Mouse (Mus musculus): ENCODE measurements at regions not wholly inside any gene's neighbourhood (a gene's known extent, or its start where the extent isn't known, plus 50 kb on each side); places are given as distances from the start of the nearest gene placed in this dataset.

GRCm38 (mm10) chr11:82668026-82668425 is 96.1 kb downstream of the Cct6b start:
- DNase-seq (ENCODE audit: low spot score) = no peak

- no peak for DNase-seq (ENCODE audit: low spot score)
Measured at GRCm38 (mm10) chr11:82664076-82664475, 100.0 kb downstream of the Cct6b start.

- no peak for DNase-seq (ENCODE audit: low spot score)
Measured at GRCm38 (mm10) chr11:82662086-82662485, 102.0 kb downstream of the Cct6b start.

DNA sequence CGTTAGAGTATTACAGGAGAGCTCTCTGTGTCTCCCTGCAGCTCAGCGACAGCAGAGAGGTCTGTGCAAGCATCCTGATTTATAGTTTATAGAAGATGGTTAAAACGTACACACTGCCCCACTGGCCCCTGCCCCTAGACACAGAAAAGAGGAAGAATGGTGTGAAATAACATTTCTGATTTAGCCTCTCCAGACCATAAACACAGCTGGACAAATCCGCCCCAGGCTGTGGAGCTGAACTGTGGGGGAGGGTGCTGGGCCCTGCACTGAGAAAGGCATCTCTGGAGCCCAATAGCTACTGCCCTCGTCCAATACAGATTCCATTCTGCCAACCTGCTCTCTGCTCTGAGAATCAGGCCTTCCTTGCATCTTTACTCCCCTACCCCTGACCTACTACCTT is 112.4 kb downstream of the Cct6b start:
- no peak for DNase-seq (ENCODE audit: low spot score)

DNA sequence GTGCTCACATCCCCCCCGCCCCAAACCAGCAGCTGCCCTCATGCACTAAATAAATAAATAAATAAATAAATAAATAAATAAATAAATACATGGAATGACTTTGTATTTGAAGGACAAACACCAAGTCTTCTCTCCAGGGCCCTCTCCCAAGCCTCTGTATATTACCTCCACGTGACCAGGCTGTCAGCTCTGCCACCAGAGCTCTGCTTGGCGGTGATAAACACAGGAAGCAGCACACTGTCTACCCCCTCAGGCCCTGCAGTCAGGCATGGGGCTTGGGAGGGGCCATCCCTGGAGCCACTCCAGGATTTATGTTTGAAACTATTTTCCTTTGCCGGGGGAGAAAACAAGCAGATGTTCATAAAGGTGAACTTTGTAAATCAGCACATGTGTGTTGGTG is 125.6 kb downstream of the Cct6b start:
- no peak for DNase-seq (ENCODE audit: low spot score)

GRCm38 (mm10) chr11:82632191-82632590 is 131.9 kb downstream of the Cct6b start:
- DNase-seq (ENCODE audit: low spot score) = no peak

- no peak for DNase-seq (ENCODE audit: low spot score)
Measured at GRCm38 (mm10) chr11:82631387-82631786, 132.7 kb downstream of the Cct6b start.

DNA sequence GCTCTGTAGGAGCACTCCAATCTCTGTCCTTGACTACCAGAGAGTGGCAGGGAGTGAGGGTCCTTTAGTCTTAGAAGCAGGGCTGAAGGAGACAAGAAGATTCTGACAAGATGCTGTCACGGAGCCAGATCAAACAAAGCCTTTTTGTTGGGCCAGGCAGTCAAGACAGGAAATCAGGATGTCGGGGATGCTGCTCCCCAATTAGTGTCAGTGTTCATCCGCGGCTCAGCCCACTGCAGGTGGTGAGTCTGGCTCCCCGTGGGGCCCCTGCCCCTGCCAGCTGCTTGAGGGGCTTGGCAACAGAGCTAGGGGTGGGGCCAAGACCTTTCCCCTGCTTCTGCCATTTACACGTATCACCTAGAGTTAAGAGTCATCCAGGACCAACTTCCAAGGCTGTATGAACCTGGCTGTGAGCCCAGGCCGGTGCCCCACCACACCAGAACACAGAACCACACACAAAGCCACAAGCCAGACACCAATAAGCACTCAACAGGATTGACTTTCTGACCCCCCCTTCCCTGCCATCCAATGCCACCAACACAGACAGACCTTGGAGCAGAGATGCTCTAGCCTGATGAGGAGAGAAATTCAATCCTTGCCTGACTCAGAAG is 137.5 kb downstream of the Cct6b start:
- DNase-seq (ENCODE audit: low spot score) = no peak

GRCm38 (mm10) chr11:82621061-82621460 is 143.1 kb downstream of the Cct6b start:
- DNase-seq (ENCODE audit: low spot score) = no peak

DNA sequence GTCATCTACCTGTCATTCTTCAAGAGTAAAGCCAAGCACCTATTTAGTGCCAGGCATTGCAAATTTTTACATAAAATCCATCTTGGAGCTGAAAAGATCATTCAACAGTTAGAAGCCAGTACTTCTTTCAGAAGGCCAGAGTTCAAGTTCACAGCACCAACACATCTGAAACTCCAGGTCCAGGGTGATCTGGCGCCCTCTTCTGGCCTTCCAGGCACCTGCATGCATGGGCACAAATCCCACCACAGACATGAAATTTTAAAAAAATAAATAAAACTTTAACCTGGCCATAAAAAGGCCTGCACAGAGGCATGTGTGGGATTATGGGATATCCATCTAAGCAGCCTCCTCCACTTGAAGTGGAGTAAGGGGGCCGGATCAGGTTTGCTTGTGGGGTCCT is 144.7 kb downstream of the Cct6b start:
- DNase-seq (ENCODE audit: low spot score) = no peak

- no peak for DNase-seq (ENCODE audit: low spot score)
Measured at GRCm38 (mm10) chr11:82618457-82618856, 145.7 kb downstream of the Cct6b start.

GRCm38 (mm10) chr11:82616856-82617255 is 147.3 kb downstream of the Cct6b start:
- DNase-seq (ENCODE audit: low spot score) = no peak

DNA sequence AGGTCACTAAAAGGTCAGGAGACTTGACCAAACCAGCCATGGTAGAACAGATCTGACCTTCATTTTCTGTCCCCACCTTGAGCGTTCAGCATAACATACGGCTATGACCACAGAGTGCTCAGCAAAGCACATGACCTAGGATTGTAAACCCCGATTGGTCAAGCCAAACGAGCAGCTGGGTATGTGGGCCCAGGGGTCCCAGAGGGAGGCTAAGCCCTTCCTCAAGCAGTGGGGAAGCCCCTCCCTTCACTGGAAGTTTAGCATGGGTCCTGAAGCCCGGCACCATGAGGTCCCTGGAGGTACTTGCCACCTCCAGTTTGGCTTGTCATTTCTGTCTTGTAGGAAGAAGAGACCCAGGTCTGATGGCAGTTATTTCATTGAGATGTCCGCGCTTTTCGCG is 149.8 kb downstream of the Cct6b start:
- no peak for DNase-seq (ENCODE audit: low spot score)

DNA sequence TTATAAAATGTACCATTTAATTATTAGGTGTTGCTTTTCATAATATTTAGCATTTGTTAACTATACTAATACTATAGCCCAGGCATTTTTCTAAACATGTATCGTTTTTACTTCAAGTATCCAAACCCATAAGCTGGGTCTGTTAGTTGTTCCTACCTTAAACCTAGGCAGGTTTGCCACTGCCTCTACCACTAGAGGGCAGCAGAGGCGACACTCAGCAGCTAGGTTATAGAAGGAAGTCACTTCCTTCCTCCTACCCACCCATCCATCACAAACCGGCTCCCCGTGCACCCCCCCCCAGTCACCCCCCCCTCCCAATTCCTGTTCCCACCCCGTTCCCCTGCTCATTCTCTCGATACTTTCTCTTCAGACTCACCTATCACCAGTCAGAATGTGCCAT is 150.6 kb downstream of the Cct6b start:
- peak; percentile 27 for DNase-seq (ENCODE audit: low spot score)

- no peak for DNase-seq (ENCODE audit: low spot score)
Measured at GRCm38 (mm10) chr11:82612026-82612425, 152.1 kb downstream of the Cct6b start.

DNA sequence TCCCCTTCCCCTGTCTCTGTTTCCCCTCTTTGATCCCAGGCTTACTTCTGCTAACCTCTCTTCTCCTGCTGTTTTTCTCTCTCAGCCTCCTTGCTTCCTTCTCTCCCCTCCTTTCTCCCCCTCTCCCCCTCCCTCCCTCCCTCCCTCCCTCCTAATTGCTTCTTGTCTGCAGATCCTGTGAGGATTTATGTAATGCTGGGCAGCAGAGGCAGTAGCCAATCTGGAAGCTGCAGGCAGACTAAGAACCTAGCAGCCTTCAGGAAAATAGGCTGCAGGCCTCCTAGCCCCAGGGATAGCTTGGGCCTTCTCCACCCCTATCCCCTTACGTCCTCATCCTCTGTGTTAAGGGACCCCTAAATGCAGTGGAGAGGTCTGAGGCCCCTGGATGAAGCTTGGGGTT is 155.2 kb downstream of the Cct6b start:
- DNase-seq (ENCODE audit: low spot score) = no peak

GRCm38 (mm10) chr11:82607661-82608060 is 156.5 kb downstream of the Cct6b start:
- no peak for DNase-seq (ENCODE audit: low spot score)

DNA sequence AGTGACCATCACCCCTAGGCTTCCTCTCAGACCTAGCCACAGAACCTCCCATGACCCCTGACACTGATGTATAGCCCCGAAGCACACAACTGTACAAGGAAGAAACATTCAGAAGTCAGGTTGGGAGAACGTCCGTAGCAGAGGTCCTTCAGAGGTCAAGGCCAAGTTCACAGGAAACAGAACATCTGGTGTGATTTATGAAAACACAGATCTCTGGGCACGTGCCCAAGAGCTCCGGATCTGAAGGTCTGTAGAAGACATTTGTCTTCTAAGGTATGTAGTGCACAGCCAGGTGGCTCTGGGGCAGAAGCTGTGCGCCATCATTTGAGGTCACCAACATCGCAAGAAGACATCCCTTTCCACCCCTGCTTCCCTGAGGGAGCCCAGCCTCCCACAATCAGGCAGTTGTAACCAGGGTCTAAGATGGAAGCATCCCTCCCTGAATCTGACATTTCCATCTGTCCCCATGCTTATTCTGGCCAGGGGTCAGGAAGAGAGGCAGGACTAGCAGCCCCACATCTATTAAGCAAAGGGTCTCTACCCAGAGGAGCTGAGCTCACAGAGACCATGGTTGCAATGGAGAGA is 159.8 kb downstream of the Cct6b start:
- DNase-seq (ENCODE audit: low spot score) = no peak

DNA sequence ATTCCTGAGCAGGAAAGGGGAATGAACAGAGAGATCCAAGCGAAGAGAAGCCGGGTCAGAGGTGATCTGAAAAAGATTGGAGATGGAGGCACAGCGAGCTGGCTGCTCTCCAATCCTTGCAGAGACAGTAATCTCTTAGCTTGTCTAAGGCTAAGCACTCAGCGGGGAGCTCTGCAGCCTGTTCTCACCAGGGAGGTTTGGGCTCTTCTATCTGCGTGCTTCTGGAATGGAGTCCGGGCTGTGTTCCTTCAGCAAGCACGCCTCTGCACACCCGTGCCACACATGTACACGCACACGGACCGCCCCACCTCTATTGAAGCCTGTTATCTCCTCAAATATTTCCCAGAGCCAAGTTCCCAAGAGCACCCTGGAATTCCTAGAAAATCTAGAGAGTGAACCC is 161.3 kb downstream of the Cct6b start:
- DNase-seq (ENCODE audit: low spot score) = no peak

GRCm38 (mm10) chr11:82602250-82602649 is 161.9 kb downstream of the Cct6b start:
- DNase-seq (ENCODE audit: low spot score) = no peak

DNA sequence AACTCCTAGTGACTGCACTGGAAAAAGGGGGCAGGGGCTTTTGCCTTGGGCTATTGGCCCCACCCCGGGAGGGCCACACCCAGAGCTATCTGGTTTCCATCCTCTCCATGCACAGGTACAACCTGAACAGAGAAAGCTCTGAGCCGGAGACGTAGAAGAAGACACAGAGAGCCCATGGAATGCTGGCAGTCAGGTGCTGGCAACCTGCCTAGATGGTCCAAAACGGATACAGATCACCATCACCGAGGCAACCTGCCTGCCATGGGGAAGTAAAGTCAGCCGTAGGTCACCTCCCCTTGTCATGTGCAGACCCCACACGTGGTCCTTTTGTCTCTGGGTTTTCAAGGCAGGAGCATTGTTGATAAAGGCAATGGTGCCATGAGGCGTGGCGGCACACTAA is 164.0 kb downstream of the Cct6b start:
- DNase-seq (ENCODE audit: low spot score) = no peak

- no peak for DNase-seq (ENCODE audit: low spot score)
Measured at GRCm38 (mm10) chr11:82597757-82598156, 166.4 kb downstream of the Cct6b start.

GRCm38 (mm10) chr11:82596801-82597200 is 167.3 kb downstream of the Cct6b start:
- no peak for DNase-seq (ENCODE audit: low spot score)

- DNase-seq (ENCODE audit: low spot score) = no peak
Measured at GRCm38 (mm10) chr11:82589761-82590160, 174.4 kb downstream of the Cct6b start.
